Mouse (Mus musculus) lung, embryonic 14.5 days (tissue): ENCODE measurements around the gene Dnajb1. TPM values are rescaled to one million over a fixed set of nuclear protein-coding genes. Genes with fewer than 3 reads are reported as not detected.

Experiments used
- ATAC-seq: fragments of 200-750 bp; cut with Nextera tagmentation; 2 replicates; pipeline ENCODE4 v1.8.0; 2017; ENCODE audit warnings: mild to moderate bottlenecking, moderate TSS enrichment, moderate library complexity; ENCODE audit not compliant: insufficient read depth
- DNase-seq: peaks from one replicate; pipeline ENCODE4 v3.0.0-alpha.2; 2015
- H3K27ac ChIP-seq: fragments of 300-500 bp; sonication (generic); 2 replicates; pipeline ENCODE4 v1.5.1; 2014; ENCODE audit warnings: low read depth, mild to moderate bottlenecking, moderate library complexity
- H3K27me3 ChIP-seq: fragments of 300-500 bp; sonication (generic); 2 replicates; pipeline ENCODE4 v1.6.1; 2014; ENCODE audit warnings: low read length, control low read depth; ENCODE audit not compliant: insufficient read depth
- H3K36me3 ChIP-seq: fragments of 300-500 bp; sonication (generic); 2 replicates; pipeline ENCODE4 v1.6.1; 2014; ENCODE audit warnings: control low read depth; ENCODE audit not compliant: insufficient read depth
- H3K4me1 ChIP-seq: fragments of 300-500 bp; sonication (generic); 2 replicates; pipeline ENCODE4 v1.6.1; 2014; ENCODE audit warnings: antibody characterized with exemption, control low read depth; ENCODE audit not compliant: insufficient read depth
- H3K4me2 ChIP-seq: fragments of 300-500 bp; sonication (generic); 2 replicates; pipeline ENCODE4 v1.6.1; 2014; ENCODE audit warnings: mild to moderate bottlenecking
- H3K4me3 ChIP-seq: fragments of 300-500 bp; sonication (generic); 2 replicates; pipeline ENCODE4 v1.5.1; 2014; ENCODE audit warnings: low read depth, low read length
- H3K9ac ChIP-seq: fragments of 300-500 bp; sonication (generic); 2 replicates; pipeline ENCODE4 v1.6.1; 2014
- H3K9me3 ChIP-seq: fragments of 300-500 bp; sonication (generic); 2 replicates; pipeline ENCODE4 v1.6.1; 2016; ENCODE audit warnings: low read depth, low read length, control low read depth
- CTCF ChIP-seq: IDR thresholded peaks from 2 replicates; pipeline ENCODE4 v1.5.1; 2016; ENCODE audit warnings: antibody characterized with exemption, low read depth
- WGBS: fragments of 180-500 bp; shearing (Covaris S2); extraction: QIAGEN DNeasy Blood & Tissue Kit; methylation state at CpG from one replicate; pipeline ENCODE4 v1.1.7; 2014; 5-methylcytosine and 5-hydroxymethylcytosine counted together
- polyA plus RNA-seq: library from polyadenylated mRNA; unstranded; fragments of >200 nt; fragmentation: Nextera tagmentation; extraction: Ambion mirVana; gene quantifications from 2 replicates; pipeline ENCODE4 v1.2.1, GENCODE M21; 2014

Dnajb1 gene
- polyA plus RNA-seq, 1 experiment from 2014 or later, result 61.3 TPM

DNA sequence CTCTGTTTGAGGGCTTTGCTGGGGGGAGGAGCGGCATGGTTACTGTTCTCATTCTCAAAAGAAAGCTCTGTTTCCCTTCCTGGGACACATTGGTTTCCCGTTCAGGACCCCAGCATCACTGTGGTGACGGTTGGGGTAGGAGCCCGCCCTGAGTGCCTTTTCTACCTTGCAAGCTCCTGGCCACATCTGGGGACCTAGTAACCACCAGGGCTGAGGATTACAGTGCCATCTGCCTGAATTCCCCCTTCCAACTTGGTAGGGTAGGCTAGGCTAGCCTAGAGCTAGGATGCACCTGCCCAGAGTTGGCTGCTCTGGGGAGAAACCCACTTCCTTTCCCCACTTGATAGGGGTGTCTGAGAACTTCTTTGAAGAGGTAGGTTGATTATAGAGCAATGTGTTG is 3.9 kb downstream of the Dnajb1 start:
- Histone ChIP-seq H3K9me3 (no peaks in the 10 kb centered on the region), H3K36me3 (peaks cover 46% of the 10 kb centered on the region), H3K27me3 (no peaks in the 10 kb centered on the region), H3K4me2 (no peak overlapping the region), H3K9ac (no peak overlapping the region), H3K27ac (no peak overlapping the region), H3K4me1 (peaks cover 7% of the 10 kb centered on the region), H3K4me3 (no peak overlapping the region)
- WGBS, result 91% methylated on average over 4 of the region's 4 CpGs
- DNase-seq (no peak), ATAC-seq (no peak)
- TF ChIP-seq CTCF, result no peak

DNA sequence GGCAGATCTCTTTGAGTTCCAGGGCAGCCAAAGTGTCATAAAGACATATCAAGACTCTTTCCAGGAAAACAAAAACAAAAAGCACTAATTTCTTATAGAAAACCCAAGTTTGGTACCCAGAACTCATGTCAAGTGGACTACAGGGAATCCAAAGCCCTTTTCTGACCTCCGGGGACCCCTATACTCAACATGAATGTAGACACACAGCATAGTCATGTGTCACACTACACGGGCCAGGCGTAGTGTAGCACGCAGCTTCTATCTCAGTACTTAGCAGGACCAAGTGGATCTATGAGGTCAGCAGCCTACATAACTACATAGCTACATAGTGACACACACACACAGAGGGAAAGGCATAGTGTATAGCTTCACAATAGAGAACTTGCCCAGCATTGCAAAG is 5.7 kb downstream of the Dnajb1 start:
- no peak overlapping the region for H3K4me2 ChIP-seq
- WGBS, result 91% methylated on average over 4 of the region's 4 CpGs
- no peak overlapping the region for H3K27ac ChIP-seq
- peaks cover 7% of the 10 kb centered on the region for H3K4me1 ChIP-seq
- H3K9me3 ChIP-seq, result no peaks in the 10 kb centered on the region
- DNase-seq, result no peak
- H3K36me3 ChIP-seq, result peaks cover 46% of the 10 kb centered on the region
- H3K4me3 ChIP-seq, result no peak overlapping the region
- TF ChIP-seq CTCF, result no peak
- no peak for ATAC-seq
- no peaks in the 10 kb centered on the region for H3K27me3 ChIP-seq
- no peak overlapping the region for H3K9ac ChIP-seq

DNA sequence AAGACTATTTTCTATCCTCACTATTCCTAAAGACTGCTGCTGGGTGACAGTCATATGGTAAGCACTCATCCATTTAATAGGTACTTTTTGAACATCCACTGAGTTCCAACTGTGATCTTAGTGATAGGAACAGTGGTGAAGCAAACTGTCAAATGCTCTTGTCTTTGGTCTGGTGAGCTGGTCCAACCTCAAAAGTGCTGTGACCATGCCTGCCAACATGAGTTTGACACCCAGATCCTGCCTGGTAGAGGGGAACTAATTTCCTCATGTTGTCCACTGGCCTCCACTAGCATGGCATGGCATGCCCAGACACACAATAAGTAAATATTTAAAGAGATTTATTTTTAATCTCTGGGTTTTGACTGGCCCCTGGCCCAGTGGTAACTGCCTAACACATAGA is 8.6 kb downstream of the Dnajb1 start:
- H3K4me3 ChIP-seq, result no peak overlapping the region
- H3K4me2 ChIP-seq, result no peak overlapping the region
- H3K9me3 ChIP-seq, result no peaks in the 10 kb centered on the region
- ATAC-seq, result no peak
- peaks cover 25% of the 10 kb centered on the region for H3K36me3 ChIP-seq
- DNase-seq, result no peak
- no peak overlapping the region for H3K27ac ChIP-seq
- H3K4me1 ChIP-seq, result no peaks in the 10 kb centered on the region
- no peak for TF ChIP-seq CTCF
- H3K9ac ChIP-seq, result no peak overlapping the region
- H3K27me3 ChIP-seq, result no peaks in the 10 kb centered on the region

DNA sequence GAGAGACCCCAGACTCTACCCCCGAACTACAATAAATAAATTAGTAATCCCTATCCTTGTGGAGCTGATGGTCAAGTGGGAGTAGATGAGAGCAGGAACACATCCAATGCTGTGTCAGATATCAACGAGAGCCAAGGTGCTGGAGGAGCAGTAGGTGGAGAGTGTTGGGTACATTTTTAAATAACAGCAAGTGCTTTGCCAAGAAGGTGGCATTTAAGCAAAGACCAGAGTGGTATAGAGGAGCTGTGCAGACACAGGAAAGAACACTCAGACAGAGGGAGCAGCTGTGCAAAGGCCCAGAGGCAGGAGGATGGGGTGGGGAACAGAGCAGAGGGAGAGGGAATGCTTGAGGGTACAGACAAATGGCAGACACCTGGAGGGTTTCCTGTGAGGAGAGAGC is 9.1 kb downstream of the Dnajb1 start:
- no peak overlapping the region for H3K27ac ChIP-seq
- no peaks in the 10 kb centered on the region for H3K27me3 ChIP-seq
- H3K4me3 ChIP-seq, result no peak overlapping the region
- no peaks in the 10 kb centered on the region for H3K9me3 ChIP-seq
- ATAC-seq, result no peak
- no peaks in the 10 kb centered on the region for H3K4me1 ChIP-seq
- peaks cover 21% of the 10 kb centered on the region for H3K36me3 ChIP-seq
- 71% methylated on average over 2 of the region's 2 CpGs for WGBS
- TF ChIP-seq CTCF, result no peak
- no peak for DNase-seq
- H3K9ac ChIP-seq, result no peak overlapping the region
- no peak overlapping the region for H3K4me2 ChIP-seq

DNA sequence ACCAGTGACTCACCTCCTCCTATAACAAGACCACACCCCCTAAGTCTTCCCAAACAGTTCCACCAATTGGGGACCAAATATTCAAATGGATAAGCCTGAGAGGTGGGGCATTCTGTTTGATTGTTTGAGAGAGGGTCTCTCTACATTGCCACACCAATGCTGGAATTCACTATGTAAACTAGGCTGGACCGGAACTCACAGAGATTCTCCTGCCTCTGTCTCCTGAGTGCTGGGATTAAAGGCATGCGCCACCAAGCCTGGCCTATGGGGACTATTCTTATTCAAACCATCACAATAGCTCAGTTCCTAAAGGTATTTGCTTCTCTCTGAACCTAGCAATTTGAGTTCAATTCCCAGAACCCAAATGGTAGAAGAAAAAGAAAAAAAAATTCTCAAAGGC is 10.6 kb downstream of the Dnajb1 start:
- WGBS, result 98% methylated on average over 2 of the region's 2 CpGs
- no peak for ATAC-seq
- Histone ChIP-seq H3K4me2 (no peak overlapping the region), H3K4me3 (no peak overlapping the region), H3K27me3 (no peaks in the 10 kb centered on the region), H3K36me3 (peaks cover 9% of the 10 kb centered on the region; the same call in 1 of the 2 replicates), H3K9me3 (no peaks in the 10 kb centered on the region), H3K27ac (no peak overlapping the region), H3K9ac (no peak overlapping the region), H3K4me1 (no peaks in the 10 kb centered on the region)
- no peak for TF ChIP-seq CTCF
- DNase-seq, result no peak

DNA sequence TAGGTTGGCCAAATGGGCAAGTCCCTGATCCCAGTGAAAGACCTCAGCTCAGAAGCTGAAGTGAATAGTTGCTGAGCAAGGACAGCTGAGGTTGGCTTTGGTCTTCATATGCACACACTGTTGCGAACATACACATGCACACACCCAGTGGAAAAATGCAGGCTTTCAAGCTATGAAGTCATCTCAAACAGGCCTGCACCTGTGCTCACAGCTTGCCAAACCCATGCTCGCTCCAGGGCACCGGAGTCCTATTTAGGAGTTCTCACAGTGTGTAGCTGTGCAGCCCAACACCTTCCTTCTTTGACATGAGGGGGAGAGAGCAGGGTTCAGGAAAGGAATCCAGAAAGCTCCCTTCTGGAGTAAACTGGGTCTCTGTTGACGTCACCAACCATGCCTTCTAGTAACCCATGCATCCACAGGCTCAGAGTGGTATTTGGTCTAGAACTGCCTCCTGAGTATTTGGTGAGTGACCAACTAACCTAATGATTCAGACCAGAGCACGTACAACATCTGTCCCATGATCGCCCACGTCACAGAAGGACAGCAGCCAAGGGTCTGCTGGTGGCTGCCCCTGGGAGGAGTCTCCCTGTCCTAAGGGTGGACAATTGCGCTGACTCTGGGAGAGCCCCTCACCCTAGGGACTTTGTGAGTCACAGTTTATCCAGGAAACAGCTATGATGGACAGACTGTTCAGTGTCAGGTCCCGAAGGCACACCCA is 11.7 kb downstream of the Dnajb1 start:
- ATAC-seq, result 0 out of 2 replicates have a peak, but pooled peaks have one; percentile 29
- Histone ChIP-seq H3K9me3 (no peaks in the 10 kb centered on the region), H3K9ac (no peak overlapping the region), H3K36me3 (no peaks in the 10 kb centered on the region), H3K4me1 (no peaks in the 10 kb centered on the region), H3K4me3 (no peak overlapping the region), H3K4me2 (no peak overlapping the region), H3K27ac (peak overlapping the region; percentile 16), H3K27me3 (no peaks in the 10 kb centered on the region)
- 79% methylated on average over 9 of the region's 9 CpGs for WGBS
- no peak for TF ChIP-seq CTCF
- DNase-seq, result peak; percentile 17

DNA sequence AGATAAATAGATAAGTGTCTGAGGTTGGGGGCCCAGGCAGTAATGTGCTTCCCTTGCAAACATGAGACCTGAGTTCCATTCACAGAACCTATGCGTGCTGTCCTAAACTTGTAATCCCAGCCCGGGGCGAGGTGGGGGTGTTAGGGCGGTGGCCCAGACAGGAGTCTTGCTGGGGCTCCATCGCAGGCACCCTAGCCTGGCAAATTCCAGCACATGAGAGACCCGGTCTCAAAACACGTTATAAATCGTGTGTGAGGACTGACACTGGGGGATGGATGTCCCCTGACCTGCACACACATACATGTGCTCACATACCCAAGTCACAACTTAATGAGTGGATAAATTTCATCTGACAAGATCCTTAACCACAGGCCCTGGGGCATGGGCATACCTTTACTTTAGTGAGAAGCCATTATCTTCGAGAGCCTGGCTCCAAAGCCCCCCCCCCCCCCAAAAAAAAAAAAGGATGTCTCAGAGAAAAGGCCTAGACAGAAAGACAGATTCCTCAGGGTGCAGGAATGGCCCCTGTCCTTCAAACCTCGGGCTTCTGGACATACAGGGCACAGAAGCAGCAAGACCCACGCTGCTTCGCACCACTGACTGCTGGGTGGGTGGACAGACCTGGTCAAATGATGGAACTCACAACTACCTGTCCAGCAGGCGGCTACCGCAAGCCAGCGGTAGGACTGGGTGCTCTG is 13.8 kb downstream of the Dnajb1 start:
- H3K36me3 ChIP-seq, result no peaks in the 10 kb centered on the region
- peak overlapping the region; percentile 69 for H3K4me2 ChIP-seq
- H3K4me3 ChIP-seq, result peak overlapping the region; percentile 29
- no peak overlapping the region for H3K27ac ChIP-seq
- H3K27me3 ChIP-seq, result no peaks in the 10 kb centered on the region
- WGBS, result 48% methylated on average over 15 of the region's 15 CpGs
- peak overlapping the region; percentile 28 for H3K9ac ChIP-seq
- no peaks in the 10 kb centered on the region for H3K4me1 ChIP-seq
- ATAC-seq (peak; percentile 23; the same call in 1 of the 2 replicates), DNase-seq (no peak)
- H3K9me3 ChIP-seq, result no peaks in the 10 kb centered on the region
- TF ChIP-seq CTCF, result no peak
